Mouse (Mus musculus): ENCODE results near the gene Angpt4.

DNA sequence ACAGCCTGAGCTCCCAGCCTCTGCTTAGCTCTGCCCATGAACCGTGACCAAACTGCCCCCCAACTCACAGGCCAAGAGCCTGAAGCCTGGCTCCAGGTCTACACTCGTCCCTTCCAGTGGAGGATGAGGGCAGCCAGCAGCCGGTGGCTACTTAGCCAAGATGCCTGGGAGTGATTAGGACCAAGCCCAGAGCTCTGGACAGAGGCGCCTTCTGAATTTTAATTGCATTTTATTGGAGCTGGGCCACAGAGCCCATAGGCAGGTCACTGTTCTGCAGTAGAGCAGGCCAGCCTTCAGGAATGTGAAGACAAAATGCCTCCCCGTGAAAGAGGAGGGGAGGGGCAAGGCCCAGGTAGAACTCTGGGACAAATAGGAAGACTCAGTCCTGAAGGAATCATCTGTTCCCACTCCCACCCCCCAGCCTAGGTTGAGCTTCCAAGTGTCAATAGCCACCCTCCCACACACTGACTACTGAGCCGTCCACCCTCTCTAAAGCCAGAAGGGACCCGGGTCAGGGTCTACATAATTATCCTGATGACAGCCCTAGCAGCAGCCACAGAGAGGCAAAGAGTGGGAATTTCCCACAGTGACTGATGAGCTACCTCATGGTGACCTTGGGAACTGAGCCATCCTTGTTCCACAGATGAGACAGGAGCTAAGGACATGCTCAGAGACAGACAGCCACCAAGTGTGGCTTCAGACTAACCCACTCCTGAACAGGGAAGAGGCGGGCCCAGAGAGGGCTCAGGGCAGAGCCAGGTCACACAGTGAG is 16.6 kb upstream of the Angpt4 start:
- no peak for TF ChIP-seq CTCF (IDR thresholded peaks at IDR 0.05; ENCODE audit: extremely low read depth, insufficient read depth, low read length)
- no peak for TF ChIP-seq POLR2A (IDR thresholded peaks at IDR 0.05; ENCODE audit: extremely low read depth, insufficient read depth, low read length)
